Mouse (Mus musculus) spleen, postnatal 4 days (tissue): ENCODE results near the gene Pde2a.

Experiments
- DNase-seq, 2 experiments: peaks; one replicate each; pipeline ENCODE4 v3.0.0; 2022; ENCODE audit warnings: low spot score in 2 of 2

Gene Pde2a

GRCm38 (mm10) chr7:101453725-101454124, 32.2 kb downstream of the Pde2a start:
- DNase-seq, result no peak

DNA sequence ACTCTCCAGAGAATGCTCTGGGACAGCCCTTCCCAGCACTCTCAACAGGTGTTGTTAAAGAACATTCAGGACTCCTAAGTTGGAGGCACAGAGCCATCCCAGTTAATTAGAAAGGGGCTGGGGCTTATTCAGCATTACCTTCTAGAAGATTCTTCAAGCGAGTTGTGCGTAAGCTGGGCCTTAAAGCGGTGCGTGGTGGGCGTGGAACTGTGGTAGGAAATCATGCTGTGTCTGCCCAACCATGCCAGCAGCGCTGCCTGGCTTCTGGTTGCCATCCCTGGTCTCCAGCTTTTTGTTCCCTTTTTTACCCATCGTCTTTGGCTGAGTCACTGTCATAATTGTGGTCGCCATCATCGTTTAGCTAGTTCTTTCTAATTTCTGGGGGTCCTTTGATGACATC, 33.0 kb downstream of the Pde2a start:
- DNase-seq, result peak in 1 of 2 experiments; percentile 13

DNA sequence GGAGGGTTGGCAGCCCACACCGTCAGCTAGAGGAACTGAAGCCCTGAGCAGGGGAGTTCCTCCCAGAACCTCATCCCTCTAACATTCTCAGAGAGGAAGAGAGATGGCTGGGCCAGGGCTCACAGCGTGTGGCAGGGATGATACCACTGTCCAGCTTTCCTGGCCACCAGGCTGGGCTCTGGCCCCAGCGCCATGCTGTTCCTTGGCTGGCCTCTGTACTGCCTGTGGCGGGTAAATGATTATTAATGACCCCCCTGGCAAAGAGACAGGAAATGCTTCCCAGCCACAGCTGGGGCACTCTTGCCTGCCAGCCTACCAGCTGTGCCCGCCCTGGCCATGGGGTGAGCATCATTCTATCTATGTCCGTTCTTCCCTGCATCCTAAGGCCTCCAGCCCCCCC, 33.6 kb downstream of the Pde2a start:
- DNase-seq, result no peak

GRCm38 (mm10) chr7:101456318-101456717, 34.8 kb downstream of the Pde2a start:
- no peak for DNase-seq

- DNase-seq, result peak in 1 of 2 experiments; percentile 56
These were observed 35.3 kb downstream of the Pde2a start for GRCm38 (mm10) chr7:101456789-101457188.

DNA sequence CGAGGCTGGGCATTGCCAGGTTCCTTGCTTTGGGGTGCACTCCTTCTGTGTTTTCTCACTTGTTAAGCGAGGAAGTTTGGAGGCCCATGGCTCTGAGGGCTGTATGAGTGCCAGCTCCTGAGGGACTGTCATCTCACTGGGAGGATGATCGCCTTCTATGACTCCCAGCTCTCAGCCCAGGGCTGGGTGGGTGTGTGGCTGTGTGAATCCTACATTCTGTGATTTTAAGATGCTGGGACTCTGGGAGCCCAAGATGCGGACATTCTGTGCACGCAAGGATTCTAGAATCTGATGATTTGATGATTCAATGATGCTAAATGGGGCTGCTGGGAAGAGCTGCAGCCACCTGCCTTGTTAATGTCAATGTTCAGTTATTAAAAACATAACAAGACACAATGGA, 35.8 kb downstream of the Pde2a start:
- peak in 1 of 2 experiments; percentile 11 for DNase-seq

DNA sequence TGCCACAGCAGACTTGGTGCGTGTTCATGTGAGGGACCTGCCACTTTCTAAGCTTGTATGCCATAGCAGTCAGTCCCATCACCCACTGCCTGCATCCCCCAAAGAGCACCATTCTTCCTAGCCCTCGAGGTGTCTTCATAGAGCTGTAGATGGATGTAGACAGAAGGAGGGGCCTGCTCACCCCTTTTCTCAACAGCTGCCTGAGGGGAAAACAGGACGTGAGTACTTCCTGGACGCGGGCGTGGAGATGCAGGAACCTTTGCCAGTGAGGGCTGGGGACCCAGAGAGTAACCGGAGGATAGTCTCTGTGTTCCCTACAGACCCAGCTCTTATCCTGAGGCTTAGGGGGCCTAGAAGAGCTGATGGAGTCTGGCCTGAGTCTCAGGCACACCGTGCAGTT, 36.3 kb downstream of the Pde2a start:
- peak in 1 of 2 experiments; percentile 14 for DNase-seq

DNA sequence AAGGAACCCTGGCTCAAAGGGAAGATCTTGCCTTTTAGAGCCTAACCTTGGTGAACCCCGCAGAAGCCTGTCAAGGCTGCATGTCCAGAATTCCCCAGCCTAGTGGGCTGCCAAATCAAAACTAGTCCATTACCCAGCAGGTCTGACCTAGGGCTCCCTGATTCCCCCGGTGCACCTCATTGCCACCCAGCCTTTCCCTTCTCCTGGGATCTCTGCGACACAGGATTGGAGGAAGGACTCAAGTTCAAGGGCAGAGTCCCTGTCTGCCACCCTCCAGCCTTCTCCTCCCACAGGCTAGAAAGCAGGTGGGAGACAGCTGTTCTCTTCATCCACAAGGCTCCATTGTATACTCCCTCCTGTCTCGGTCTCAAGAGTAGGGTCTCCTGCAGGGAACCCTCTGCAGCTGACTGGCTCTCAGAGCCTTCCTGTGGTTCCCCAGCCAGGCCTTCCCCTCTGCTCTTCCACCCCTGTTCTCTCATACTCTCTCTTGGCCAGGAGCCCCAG, 36.8 kb downstream of the Pde2a start:
- no peak for DNase-seq

GRCm38 (mm10) chr7:101459305-101459813, 37.9 kb downstream of the Pde2a start:
- DNase-seq, result peak in 1 of 2 experiments; percentile 39

GRCm38 (mm10) chr7:101459923-101460607, 38.6 kb downstream of the Pde2a start:
- DNase-seq, result no peak

DNA sequence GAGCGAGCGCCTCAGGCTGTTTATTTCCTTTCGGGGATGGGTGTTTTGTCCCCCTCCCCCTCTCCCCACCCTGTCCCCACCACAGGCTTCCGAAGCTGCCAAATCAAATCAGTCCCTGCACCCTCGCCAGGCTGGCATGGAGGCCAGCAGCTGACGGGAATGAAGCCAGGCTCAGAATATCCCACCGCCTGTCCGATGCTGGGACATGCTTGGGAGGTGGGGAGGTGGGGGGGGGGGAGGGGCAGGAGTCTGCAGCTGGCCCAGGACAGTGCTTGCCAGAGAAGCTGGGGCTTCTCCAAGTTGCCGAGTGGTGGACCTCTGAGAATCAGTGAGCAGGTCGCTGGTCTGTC, 39.1 kb downstream of the Pde2a start:
- DNase-seq, result no peak

DNA sequence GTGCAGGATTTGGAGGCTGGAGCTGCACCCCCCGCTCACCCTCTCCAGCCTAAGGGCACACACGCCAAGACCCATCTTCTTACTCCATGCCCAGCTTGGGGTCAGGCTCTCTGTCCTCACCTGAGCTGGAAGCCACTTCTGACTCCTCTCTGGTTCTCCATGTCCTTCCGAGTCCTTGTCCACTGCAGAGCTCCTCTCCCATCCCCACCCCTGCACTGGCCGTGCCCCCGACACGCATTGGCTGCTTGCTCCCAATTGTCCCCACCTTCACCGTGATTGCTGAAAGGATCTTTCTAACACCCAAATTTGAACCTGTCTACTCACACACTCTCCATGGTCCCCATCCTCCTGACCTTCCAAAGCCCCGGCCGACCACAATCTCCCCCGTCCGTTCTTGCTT, 40.1 kb downstream of the Pde2a start:
- DNase-seq, result no peak

GRCm38 (mm10) chr7:101462327-101463068, 41.0 kb downstream of the Pde2a start:
- DNase-seq, result peak in 1 of 2 experiments; percentile 37

DNA sequence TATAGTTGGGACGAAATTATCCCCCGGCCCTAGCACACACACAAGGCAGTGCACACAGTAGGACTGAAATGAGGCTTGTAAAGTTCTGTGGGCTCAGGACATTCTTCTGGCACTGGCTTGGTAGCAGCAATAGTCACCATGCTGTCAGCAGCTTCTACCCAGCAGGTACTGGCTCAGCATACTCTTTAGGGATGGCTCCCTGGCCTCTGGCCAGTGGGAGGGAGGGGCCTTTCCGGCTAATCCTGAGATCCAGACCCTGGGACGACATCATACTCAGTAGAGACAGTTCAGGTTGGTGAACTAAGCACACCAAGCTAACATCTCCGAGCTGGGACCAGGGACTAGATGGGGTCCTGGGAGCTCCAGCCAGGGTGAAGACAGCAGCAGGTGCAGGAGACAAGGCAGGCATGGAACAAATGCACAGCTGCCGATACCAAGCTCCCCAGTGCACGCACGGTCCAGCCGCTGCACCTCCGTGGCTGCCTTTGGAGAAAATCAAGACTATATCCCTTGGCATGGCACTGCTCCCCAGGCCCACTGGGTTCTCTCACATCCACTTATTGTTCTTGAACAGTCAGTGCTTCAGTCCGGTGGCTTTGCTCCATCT, 42.3 kb downstream of the Pde2a start:
- no peak for DNase-seq

DNA sequence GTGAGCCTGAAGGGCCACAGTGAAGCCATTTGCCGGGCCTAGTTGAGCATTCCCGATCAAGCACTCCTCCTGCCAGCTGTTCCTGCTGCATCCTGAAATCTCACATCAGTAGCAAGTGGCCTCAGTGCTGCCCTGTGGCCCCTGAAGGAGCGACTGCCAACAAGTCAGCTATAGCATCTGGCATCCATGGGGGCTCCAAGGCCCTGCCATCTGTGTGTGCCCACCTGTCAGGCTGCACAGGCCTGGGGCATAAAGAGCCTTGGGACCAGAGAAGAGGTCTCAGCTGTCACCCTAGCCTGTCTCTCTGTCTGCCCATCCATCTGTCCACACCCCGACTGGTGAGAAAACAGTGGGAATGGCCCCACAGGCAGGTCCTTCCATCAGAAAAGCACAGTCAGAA, 43.4 kb downstream of the Pde2a start:
- peak in 1 of 2 experiments; percentile 11 for DNase-seq

DNA sequence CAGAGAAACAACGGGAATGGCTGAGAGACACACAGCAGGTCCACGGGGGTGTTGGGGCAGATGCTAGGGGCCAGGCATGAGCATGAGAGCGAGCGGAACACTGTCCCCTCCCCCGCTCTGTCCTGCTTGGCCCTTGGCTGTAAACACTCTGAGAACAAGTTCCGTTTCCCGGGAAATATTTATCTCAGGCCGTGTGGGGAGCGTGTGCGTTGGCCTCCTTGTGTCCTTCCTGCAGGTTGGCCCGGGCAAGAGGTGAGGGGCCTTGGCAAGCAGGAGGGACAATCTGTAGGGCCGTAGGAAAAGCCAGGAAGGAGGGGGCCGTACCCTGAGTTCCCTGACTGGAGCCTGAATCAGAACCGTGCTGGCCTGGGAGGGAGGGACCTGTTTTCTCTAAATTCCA, 43.9 kb downstream of the Pde2a start:
- peak in 1 of 2 experiments; percentile 20 for DNase-seq

DNA sequence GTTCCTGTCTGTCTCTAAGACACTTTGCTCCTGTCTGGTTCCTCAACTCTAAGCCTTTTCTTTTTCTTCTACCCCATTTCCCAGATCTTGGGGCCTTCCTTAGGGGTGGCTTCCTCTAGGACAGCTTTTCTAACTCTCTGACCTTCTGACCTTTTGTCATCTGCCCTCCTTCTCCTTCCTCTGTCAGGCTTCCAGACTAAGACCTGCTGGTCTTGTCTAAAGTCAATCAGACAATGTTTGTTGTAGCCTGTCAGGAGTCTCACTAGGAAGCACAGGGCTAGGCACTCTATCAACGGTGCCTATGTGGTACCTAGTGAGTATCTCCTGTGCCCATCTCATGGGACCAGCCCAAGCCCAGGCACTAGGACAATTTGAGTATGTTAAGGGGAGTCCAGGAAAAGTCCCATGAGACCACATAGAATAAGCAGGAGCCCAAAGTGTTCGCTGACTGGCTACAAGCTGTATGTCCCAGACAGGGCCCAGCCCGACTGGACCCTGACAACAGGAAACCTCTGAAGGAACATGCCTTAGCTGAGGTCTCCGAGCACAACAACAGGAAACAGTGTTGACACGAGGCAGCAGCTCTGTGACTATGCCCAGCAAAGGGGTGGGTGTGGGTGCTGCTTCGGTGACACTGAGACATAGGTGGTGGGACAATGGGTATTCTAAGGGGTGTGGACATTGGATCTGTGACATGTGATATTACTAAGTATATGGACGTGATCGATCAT, 44.5 kb downstream of the Pde2a start:
- peak in 1 of 2 experiments; percentile 36 for DNase-seq

DNA sequence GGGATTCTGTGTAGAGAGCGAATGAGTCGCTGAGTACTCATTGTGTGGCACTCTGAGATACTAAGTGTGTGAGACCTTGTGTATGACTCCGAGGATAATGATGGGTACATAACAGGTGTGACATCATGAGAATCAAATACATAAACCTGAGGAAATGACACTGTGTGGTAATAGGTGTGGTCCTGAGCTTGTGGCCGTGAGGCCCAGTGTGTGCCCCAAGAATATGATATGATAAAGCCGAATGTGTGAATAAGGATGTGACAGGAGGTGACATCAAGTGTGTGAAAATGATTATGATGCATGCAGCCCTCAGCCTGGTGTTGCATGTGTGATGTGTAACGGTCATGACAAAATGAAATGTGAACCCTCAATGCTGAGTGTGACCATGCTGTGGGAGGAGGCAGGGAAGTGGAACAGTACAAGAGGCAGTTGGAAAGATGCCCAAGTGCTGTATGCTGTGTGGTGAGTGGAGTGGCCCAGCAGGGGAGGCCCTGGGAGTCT, 45.1 kb downstream of the Pde2a start:
- DNase-seq, result peak in 1 of 2 experiments; percentile 15

DNA sequence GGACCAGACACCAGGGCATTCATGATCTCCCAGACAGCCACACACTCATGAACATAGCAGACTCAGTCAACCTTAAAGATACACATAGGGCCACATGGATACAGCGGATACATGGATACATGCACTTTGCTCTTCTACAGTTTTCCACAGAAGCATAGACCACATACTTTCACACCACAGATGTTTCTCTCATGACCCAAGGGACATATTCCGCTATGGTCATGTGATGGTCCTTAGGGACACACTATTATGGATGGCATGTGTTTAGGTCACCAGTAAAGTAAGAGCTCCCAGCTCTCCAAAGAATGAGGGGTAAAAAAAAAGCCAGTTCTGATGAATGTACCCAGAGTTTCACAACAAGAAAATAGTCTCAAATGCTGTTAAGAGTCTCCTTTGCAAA, 49.9 kb downstream of the Pde2a start:
- DNase-seq, result no peak

GRCm38 (mm10) chr7:101471968-101472480, 50.5 kb downstream of the Pde2a start:
- DNase-seq, result no peak
